Mouse (Mus musculus): ENCODE data around the gene Itgb8. TPM values are rescaled to one million over a fixed set of nuclear protein-coding genes. Genes with fewer than 3 reads are reported as not detected.

Gene Itgb8
- total RNA-seq, 2 experiments from 2014 or later, result not detected

DNA sequence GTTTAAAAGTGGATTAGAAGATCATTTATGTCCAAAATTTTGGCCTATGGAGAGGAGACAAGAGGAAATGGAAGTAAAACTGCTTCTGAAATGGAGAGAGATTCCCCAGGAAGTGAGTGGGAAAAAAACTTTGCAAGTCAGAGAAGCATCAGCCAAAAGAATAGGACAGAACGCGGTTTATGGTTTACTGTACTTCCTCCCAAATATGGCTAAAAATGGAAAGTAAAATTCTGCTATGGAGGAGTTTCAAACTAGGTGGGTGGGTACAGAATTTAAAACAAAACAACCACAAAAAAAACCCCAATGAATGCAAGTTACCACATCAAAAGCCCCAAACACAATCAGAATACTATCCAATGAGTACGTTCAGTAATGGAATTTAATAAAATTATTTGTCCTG is 90.8 kb downstream of the Itgb8 start:
- ATAC-seq (replicated peaks; ENCODE audit: poor library complexity), result peak; percentile 57

DNA sequence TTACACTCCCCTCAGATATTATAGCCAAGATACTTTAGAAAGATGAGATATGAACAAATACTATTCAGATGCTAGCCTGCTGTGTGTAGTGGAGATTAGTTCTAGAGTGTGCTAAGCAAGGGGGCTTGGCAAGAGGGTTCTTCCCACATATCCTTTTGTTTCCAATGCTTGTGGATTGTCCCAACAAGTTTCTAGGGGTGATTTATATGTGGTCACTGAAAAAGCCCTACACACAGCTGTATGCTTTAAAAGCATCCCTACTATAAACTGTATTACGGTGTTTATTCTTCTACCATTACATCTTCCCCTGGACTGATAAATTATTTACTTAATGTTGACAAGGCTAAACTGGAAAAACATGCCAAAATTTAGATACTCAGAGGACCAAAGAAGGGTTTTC is 92.6 kb downstream of the Itgb8 start:
- ATAC-seq (replicated peaks; ENCODE audit: poor library complexity), result no peak

DNA sequence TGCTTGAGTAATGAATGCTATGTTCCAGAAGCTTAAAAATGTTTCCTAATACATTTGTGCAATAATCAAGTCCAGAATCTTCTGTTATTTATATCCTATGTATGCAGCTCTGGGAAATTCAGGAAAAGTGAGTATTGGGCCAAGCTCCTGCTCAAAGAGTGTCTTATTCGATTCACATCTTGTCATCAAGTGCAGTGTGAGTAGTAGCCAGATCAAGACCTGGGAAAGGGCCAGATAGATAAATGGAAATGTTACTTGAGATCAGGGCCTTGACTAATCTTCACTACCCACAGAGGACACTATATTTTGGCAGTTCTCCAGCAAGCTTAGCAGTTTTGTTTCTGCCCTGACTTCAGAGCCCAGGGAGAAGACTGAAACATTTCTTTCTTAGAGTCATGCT is 100.7 kb downstream of the Itgb8 start:
- ATAC-seq (replicated peaks; ENCODE audit: poor library complexity), result peak; percentile 54

DNA sequence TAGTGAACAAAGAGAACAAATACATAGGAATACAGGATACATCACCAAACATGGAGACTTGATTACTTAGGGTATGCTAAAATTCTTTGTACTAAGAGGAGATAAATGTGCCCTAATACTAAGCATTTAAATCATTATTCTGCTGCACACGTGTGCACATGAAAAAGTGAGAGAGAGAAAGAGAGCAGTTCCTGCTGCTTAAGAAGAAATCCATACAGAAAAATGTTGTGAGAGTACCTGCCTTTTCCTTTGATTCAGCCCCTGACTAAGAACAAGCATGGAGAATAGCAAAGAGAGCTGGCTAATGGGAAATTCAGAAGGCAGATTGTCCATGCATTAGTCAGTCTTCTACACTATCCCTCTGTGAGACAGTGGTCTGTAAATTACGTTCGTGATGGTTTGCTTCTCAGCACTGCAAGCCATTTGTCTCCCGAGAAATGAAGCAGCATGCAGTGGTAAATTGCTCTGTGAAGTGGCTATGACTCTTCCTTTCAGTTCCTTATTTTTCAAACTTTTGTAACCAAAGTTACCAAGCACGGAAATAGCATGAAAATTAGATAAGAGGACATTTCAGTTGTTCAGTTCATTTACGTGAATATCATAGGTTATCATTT is 125.0 kb downstream of the Itgb8 start:
- ATAC-seq (replicated peaks; ENCODE audit: poor library complexity), result peak; percentile 98

DNA sequence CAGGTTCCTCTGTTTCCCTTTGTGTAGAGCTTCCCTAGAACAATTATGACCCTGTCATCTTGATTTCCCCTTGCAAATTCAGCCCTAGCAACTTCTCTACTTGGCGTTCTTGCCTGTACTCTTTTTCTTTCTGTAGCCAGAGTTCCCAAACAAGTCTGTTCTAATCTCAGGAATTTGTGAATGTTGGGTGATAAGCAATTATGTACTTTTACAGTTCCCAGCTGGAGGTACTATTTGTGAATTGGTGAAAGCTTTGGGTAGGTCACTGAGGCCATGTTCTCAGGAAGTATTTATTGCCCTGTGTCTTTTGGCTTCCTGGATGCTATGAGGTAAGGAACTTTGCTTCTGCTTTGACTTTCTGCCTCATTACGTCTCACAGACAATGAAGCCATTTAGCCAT is 128.5 kb downstream of the Itgb8 start:
- ATAC-seq (replicated peaks; ENCODE audit: poor library complexity), result no peak

Other genes starting within 250 kb of the Itgb8 start
- gene Macc1, start 75.5 kb upstream of the Itgb8 start, total RNA-seq (2015), result not detected in 2 replicates
- not detected in 2 replicates for gene Macc1, start 75.5 kb upstream of the Itgb8 start, total RNA-seq (2017)